Mouse (Mus musculus): ENCODE results near the gene Mdfi. TPM values are rescaled to one million over a fixed set of nuclear protein-coding genes. Genes with fewer than 3 reads are reported as not detected.

Mdfi gene
- total and polyA plus RNA-seq, 2 experiments from 2014 or later = 1.6 to 21.4 TPM

GRCm38 (mm10) chr17:47784411-47784810 is 50.1 kb downstream of the Mdfi start:
- no peaks in the 10 kb centered on the region for H3K9me3 ChIP-seq (ENCODE audit: low read length)
- H3K4me1 ChIP-seq (ENCODE audit: insufficient read depth, low read length) = no peaks in the 10 kb centered on the region
- WGBS = 91% methylated on average over 6 of the region's 6 CpGs
- TF ChIP-seq CTCF (IDR thresholded peaks at IDR 0.05) = no peak
- DNase-seq (ENCODE audit: low spot score) = no peak
- no peaks in the 10 kb centered on the region for H3K27me3 ChIP-seq (ENCODE audit: insufficient read depth, low read length)
- no peak overlapping the region for H3K9ac ChIP-seq (replicated peaks; ENCODE audit: low read length, poor library complexity, severe bottlenecking)
- no peaks in the 10 kb centered on the region for H3K36me3 ChIP-seq (ENCODE audit: insufficient read depth, low read length)
- H3K4me3 ChIP-seq (ENCODE audit: low read depth, low read length) = no peak overlapping the region
- ATAC-seq (ENCODE audit: low FRiP score) = no peak
- H3K4me2 ChIP-seq (ENCODE audit: low read depth, low read length, poor library complexity, severe bottlenecking) = no peak overlapping the region
- no peak overlapping the region for H3K27ac ChIP-seq (ENCODE audit: low read depth, low read length)

GRCm38 (mm10) chr17:47783445-47784223 is 50.9 kb downstream of the Mdfi start:
- Histone ChIP-seq H3K27ac (ENCODE audit: low read depth, low read length) (no peak overlapping the region), H3K36me3 (ENCODE audit: insufficient read depth, low read length) (no peaks in the 10 kb centered on the region), H3K27me3 (ENCODE audit: insufficient read depth, low read length) (no peaks in the 10 kb centered on the region), H3K4me1 (ENCODE audit: insufficient read depth, low read length) (no peaks in the 10 kb centered on the region), H3K9me3 (ENCODE audit: low read length) (no peaks in the 10 kb centered on the region), H3K4me3 (ENCODE audit: low read depth, low read length) (no peak overlapping the region), H3K9ac (replicated peaks; ENCODE audit: low read length, poor library complexity, severe bottlenecking) (no peak overlapping the region), H3K4me2 (ENCODE audit: low read depth, low read length, poor library complexity, severe bottlenecking) (no peak overlapping the region)
- ATAC-seq (ENCODE audit: low FRiP score) (no peak), DNase-seq (ENCODE audit: low spot score) (no peak)
- TF ChIP-seq CTCF (IDR thresholded peaks at IDR 0.05) = no peak
- 81% methylated on average over 8 of the region's 8 CpGs for WGBS

- no peak for ATAC-seq (ENCODE audit: low FRiP score)
- no peaks in the 10 kb centered on the region for H3K36me3 ChIP-seq (ENCODE audit: insufficient read depth, low read length)
- H3K27me3 ChIP-seq (ENCODE audit: insufficient read depth, low read length) = no peaks in the 10 kb centered on the region
- no peak for TF ChIP-seq CTCF (IDR thresholded peaks at IDR 0.05)
- no peak overlapping the region for H3K4me2 ChIP-seq (ENCODE audit: low read depth, low read length, poor library complexity, severe bottlenecking)
- 79% methylated on average over 3 of the region's 3 CpGs for WGBS
- H3K9me3 ChIP-seq (ENCODE audit: low read length) = no peaks in the 10 kb centered on the region
- no peak overlapping the region for H3K9ac ChIP-seq (replicated peaks; ENCODE audit: low read length, poor library complexity, severe bottlenecking)
- H3K4me3 ChIP-seq (ENCODE audit: low read depth, low read length) = no peak overlapping the region
- no peak overlapping the region for H3K27ac ChIP-seq (ENCODE audit: low read depth, low read length)
- no peak for DNase-seq (ENCODE audit: low spot score)
- no peaks in the 10 kb centered on the region for H3K4me1 ChIP-seq (ENCODE audit: insufficient read depth, low read length)
Measured at GRCm38 (mm10) chr17:47782486-47782885, 52.0 kb downstream of the Mdfi start.

- Histone ChIP-seq H3K4me1 (ENCODE audit: insufficient read depth, low read length) (no peaks in the 10 kb centered on the region), H3K9ac (replicated peaks; ENCODE audit: low read length, poor library complexity, severe bottlenecking) (no peak overlapping the region), H3K4me2 (ENCODE audit: low read depth, low read length, poor library complexity, severe bottlenecking) (no peak overlapping the region), H3K9me3 (ENCODE audit: low read length) (no peaks in the 10 kb centered on the region), H3K36me3 (ENCODE audit: insufficient read depth, low read length) (no peaks in the 10 kb centered on the region), H3K27ac (ENCODE audit: low read depth, low read length) (no peak overlapping the region), H3K4me3 (ENCODE audit: low read depth, low read length) (no peak overlapping the region), H3K27me3 (ENCODE audit: insufficient read depth, low read length) (no peaks in the 10 kb centered on the region)
- no peak for TF ChIP-seq CTCF (IDR thresholded peaks at IDR 0.05)
- no peak for ATAC-seq (ENCODE audit: low FRiP score)
- no peak for DNase-seq (ENCODE audit: low spot score)
- 84% methylated on average over 10 of the region's 10 CpGs for WGBS
Measured at GRCm38 (mm10) chr17:47780470-47780869, 54.0 kb downstream of the Mdfi start.

- Histone ChIP-seq H3K4me1 (ENCODE audit: insufficient read depth, low read length) (no peaks in the 10 kb centered on the region), H3K27ac (ENCODE audit: low read depth, low read length) (no peak overlapping the region), H3K4me2 (ENCODE audit: low read depth, low read length, poor library complexity, severe bottlenecking) (no peak overlapping the region), H3K36me3 (ENCODE audit: insufficient read depth, low read length) (no peaks in the 10 kb centered on the region), H3K9me3 (ENCODE audit: low read length) (0 out of 2 replicates have a peak, but pooled peaks cover 2% of the 10 kb centered on the region), H3K27me3 (ENCODE audit: insufficient read depth, low read length) (no peaks in the 10 kb centered on the region), H3K9ac (replicated peaks; ENCODE audit: low read length, poor library complexity, severe bottlenecking) (no peak overlapping the region), H3K4me3 (ENCODE audit: low read depth, low read length) (no peak overlapping the region)
- 70% methylated on average over 2 of the region's 2 CpGs for WGBS
- DNase-seq (ENCODE audit: low spot score) = no peak
- no peak for ATAC-seq (ENCODE audit: low FRiP score)
- no peak for TF ChIP-seq CTCF (IDR thresholded peaks at IDR 0.05)
Measured at GRCm38 (mm10) chr17:47777141-47777540, 57.4 kb downstream of the Mdfi start.

GRCm38 (mm10) chr17:47773604-47774003 is 60.9 kb downstream of the Mdfi start:
- DNase-seq (ENCODE audit: low spot score) = no peak
- no peak overlapping the region for H3K4me2 ChIP-seq (ENCODE audit: low read depth, low read length, poor library complexity, severe bottlenecking)
- H3K4me3 ChIP-seq (ENCODE audit: low read depth, low read length) = no peak overlapping the region
- H3K9me3 ChIP-seq (ENCODE audit: low read length) = 0 out of 2 replicates have a peak, but pooled peaks cover 2% of the 10 kb centered on the region
- H3K27ac ChIP-seq (ENCODE audit: low read depth, low read length) = no peak overlapping the region
- no peaks in the 10 kb centered on the region for H3K4me1 ChIP-seq (ENCODE audit: insufficient read depth, low read length)
- 71% methylated on average over 6 of the region's 6 CpGs for WGBS
- no peak for TF ChIP-seq CTCF (IDR thresholded peaks at IDR 0.05)
- no peak overlapping the region for H3K9ac ChIP-seq (replicated peaks; ENCODE audit: low read length, poor library complexity, severe bottlenecking)
- ATAC-seq (ENCODE audit: low FRiP score) = no peak
- no peaks in the 10 kb centered on the region for H3K36me3 ChIP-seq (ENCODE audit: insufficient read depth, low read length)
- H3K27me3 ChIP-seq (ENCODE audit: insufficient read depth, low read length) = no peaks in the 10 kb centered on the region
